Mouse (Mus musculus) heart, adult 2 months (tissue): Measurements from ENCODE around the gene Insm1. TPM values are rescaled to one million over a fixed set of nuclear protein-coding genes. Genes with fewer than 3 reads are reported as not detected.
A peak's percentile ranks its signal among the peaks of the same experiment; 100 is the strongest.

ENCODE experiments used
- DNase-seq, 2 experiments: peaks; one replicate each; pipeline ENCODE4 v3.0.0; 2021
- H3K27ac ChIP-seq: fragments of 200-600 bp; 2 replicates; pipeline ENCODE4 v1.8.1; 2022
- H3K27me3 ChIP-seq: fragments of 200-500 bp; 2 replicates; pipeline ENCODE4 v1.6.1; 2012; ENCODE audit warnings: mild to moderate bottlenecking, low read length, inconsistent platforms, mixed read lengths; ENCODE audit not compliant: control insufficient read depth, insufficient read depth
- H3K36me3 ChIP-seq: fragments of 200-500 bp; 2 replicates; pipeline ENCODE4 v1.6.1; 2012; ENCODE audit warnings: low read length, inconsistent platforms; ENCODE audit not compliant: control insufficient read depth, insufficient read depth
- H3K4me1 ChIP-seq: fragments of 200-500 bp; 2 replicates; pipeline ENCODE4 v1.6.1; 2011; ENCODE audit warnings: low read length; ENCODE audit not compliant: control insufficient read depth, insufficient read depth
- H3K4me3 ChIP-seq: fragments of 200-600 bp; 2 replicates; pipeline ENCODE4 v1.8.1; 2022
- H3K79me2 ChIP-seq: fragments of 200-500 bp; replicated peaks from 2 replicates; pipeline ENCODE4 v1.6.1; 2012; ENCODE audit warnings: mild to moderate bottlenecking, inconsistent platforms, low read length, moderate library complexity, mixed read lengths; ENCODE audit not compliant: control insufficient read depth, insufficient read depth
- H3K9ac ChIP-seq: fragments of 200-500 bp; 2 replicates; pipeline ENCODE4 v1.6.1; 2012; ENCODE audit warnings: low read depth, mild to moderate bottlenecking, control low read depth, inconsistent platforms, low read length, mixed read lengths
- CTCF ChIP-seq: fragments of 200-600 bp; IDR thresholded peaks from 2 replicates; pipeline ENCODE4 v1.8.1; 2022; ENCODE audit warnings: antibody characterized with exemption, mild to moderate bottlenecking, moderate library complexity
- EP300 ChIP-seq: fragments of 200-500 bp; IDR thresholded peaks from 2 replicates; pipeline ENCODE4 v1.6.1; 2011; ENCODE audit warnings: low read depth, low read length, control low read depth; ENCODE audit not compliant: insufficient read depth
- POLR2A ChIP-seq: fragments of 200-500 bp; IDR thresholded peaks from 2 replicates; pipeline ENCODE4 v1.6.1; 2011; ENCODE audit warnings: mild to moderate bottlenecking, low read depth, low read length, control low read depth; ENCODE audit not compliant: insufficient read depth
- WGBS: fragments of 180-500 bp; shearing (Covaris S2); methylation state at CpG from one replicate; pipeline ENCODE4 v1.1.7; 2018; 5-methylcytosine and 5-hydroxymethylcytosine counted together
- intact Hi-C: fragments of 180-260 bp; cut with DNase I; formaldehyde crosslinking; loops from one replicate; pipeline ENCODE4 v1.15.1; 2025
- polyA plus RNA-seq: library from polyadenylated mRNA; depleted of rRNA; stranded (reverse); fragments of >200 nt; gene quantifications from 2 replicates; pipeline ENCODE4 v1.2.3, GENCODE M21; 2012
- total RNA-seq, 2 experiments: library from RNA; stranded (reverse); gene quantifications; 2 replicates each; pipeline ENCODE4 v1.2.3; 2021

Gene Insm1
- total and polyA plus RNA-seq, 3 experiments: not detected

DNA sequence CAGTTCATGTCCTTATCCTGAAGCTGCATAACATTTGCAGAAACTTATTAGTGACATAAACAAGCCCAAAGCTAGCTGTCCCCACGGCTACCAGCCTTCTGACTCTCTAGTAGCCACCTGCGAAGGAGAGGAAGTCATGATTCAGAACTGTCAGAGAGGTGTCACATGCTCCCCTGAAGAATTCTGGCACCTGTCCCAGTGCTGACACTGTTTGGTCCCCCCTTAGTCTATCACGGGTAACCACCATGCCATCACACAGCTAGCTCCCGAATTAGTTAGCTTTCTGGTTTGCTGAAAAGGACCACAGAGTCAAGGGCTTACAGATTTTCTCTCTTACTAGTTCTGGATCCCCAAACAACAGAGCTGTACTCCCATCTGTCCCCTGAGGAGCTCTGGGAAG is 43.3 kb downstream of the Insm1 start:
- peak; percentile 33 to 43 for DNase-seq

DNA sequence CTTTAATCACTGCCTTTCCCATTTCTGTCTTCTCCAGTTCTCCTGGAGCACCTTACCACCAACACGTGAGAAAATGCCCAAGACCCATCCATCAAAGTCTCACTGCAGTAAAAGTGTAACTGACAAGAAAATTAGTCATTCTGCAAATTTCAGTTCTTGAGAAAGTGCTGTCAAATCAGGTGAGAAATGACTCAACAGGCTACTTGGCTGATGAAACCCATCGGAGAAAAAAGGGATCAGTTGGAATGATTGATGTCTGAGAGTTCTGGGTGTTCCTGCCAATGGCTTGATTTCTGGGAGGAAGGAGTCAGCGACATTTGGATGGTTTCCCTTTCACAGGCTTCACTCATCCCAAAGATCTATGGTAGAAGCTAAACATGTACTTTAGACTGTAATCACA is 44.8 kb downstream of the Insm1 start:
- H3K79me2 ChIP-seq: no peaks in the 10 kb centered on the region
- no peaks in the 10 kb centered on the region; the same call in 1 of the 2 replicates for H3K4me1 ChIP-seq
- no peak for TF ChIP-seq CTCF
- no peak for TF ChIP-seq POLR2A
- TF ChIP-seq EP300: no peak
- intact Hi-C loops: no loop called here
- no peak overlapping the region for H3K9ac ChIP-seq
- 83% methylated on average over 3 of the region's 3 CpGs for WGBS
- H3K27me3 ChIP-seq: no peaks in the 10 kb centered on the region
- no peak for DNase-seq
- no peak overlapping the region for H3K4me3 ChIP-seq
- H3K27ac ChIP-seq: no peak overlapping the region
- no peaks in the 10 kb centered on the region; the same call in 1 of the 2 replicates for H3K36me3 ChIP-seq

More for the DNA sequence above, 43.3 kb downstream of the Insm1 start:
- no peaks in the 10 kb centered on the region; the same call in 1 of the 2 replicates for H3K36me3 ChIP-seq
- intact Hi-C loops: no loop called here
- TF ChIP-seq EP300: no peak
- no peak for TF ChIP-seq POLR2A
- no peak for TF ChIP-seq CTCF
- H3K79me2 ChIP-seq: no peaks in the 10 kb centered on the region
- no peak overlapping the region for H3K4me3 ChIP-seq
- no peaks in the 10 kb centered on the region; the same call in 1 of the 2 replicates for H3K4me1 ChIP-seq
- no peak overlapping the region for H3K9ac ChIP-seq
- 28% methylated on average over 4 of the region's 4 CpGs for WGBS
- H3K27ac ChIP-seq: no peak overlapping the region
- no peaks in the 10 kb centered on the region for H3K27me3 ChIP-seq
